Mouse (Mus musculus) cerebellum, postnatal 14 days (tissue): Measurements from ENCODE around the gene Mafg.
A peak's percentile ranks its signal among the peaks of the same experiment; 100 is the strongest.

ENCODE experiments used
- DNase-seq, 2 experiments: peaks; one replicate each; pipeline ENCODE4 v3.0.0; 2021; ENCODE audit warnings: mixed read lengths in 2 of 2

Gene Mafg

DNA sequence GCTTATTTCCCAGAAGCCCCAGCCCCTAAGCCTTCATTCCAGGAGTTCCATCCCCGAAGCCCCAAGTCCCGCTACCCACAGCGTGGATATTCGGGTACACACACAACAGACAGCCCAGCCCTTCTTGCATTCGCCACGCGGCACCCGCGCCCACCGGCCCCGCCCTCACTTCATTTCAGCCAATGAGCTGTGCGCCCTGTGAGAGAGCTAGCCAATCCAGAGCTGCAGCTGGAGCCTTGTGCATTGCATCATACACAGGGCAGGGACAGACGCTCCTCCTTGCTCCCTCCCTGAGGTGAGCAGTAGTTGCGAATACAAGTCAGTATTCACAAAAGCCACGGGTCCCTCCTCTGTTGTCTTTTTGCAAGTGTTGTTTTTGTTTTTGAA lies 10.2 kb upstream of the Mafg start, which contains the start of gene Pycr1:
Gene Pycr1, minus strand, starts transcription at position 169 of the 387 bp plus-strand sequence.
- DNase-seq = peak; percentile 95

DNA sequence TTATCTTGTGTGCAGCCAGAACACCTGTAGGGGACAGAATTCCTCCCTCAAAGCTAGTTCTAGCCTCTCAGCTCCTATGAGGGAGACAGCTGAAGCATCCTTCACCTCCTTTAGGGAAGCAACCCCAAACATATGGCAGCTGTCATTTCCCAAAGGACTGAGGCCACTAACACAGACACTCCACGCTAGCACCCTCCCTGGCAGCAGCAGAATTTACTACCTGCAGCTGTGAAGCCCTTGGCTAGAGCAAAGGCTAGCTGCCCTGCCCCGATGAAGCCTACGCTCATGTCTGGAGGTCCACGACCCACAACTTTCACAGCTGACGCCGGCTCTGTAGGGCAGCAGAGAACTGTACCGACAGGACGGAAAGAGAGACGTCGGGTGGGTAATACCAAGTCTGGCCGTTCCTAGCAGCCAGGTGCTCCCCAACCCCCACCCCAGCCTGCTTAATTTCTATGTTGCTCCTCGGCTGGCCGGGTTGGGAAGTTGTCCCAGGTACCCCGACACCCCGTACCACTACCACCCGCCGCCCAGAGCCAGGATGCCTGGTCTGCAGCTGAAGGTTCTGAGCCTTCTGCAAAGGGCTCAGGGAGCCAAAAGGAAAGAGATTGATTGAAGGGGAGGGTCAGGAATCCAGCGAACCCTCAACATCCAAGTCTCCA lies 9.7 kb upstream of the Mafg start:
- peak; percentile 44 to 45 for DNase-seq

DNA sequence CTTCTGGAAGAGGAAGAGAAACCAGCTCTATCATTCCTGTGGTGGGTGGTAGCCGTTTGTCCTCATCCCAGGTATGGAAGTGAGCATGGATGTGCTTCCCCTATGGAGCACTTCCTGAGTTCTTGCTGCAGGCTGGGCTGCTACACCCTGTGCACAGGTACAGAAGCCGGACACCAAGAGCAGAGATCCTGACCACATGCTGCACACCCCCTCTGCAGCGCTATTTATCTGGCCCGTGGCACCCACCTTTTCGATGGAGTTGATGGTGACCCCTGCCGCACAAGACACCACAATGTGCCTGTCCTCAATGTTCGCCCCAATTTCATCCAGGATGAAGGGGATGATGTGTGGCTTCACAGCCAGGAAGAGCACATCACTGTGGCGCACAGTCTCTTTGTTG lies 8.5 kb upstream of the Mafg start:
- DNase-seq = no peak

DNA sequence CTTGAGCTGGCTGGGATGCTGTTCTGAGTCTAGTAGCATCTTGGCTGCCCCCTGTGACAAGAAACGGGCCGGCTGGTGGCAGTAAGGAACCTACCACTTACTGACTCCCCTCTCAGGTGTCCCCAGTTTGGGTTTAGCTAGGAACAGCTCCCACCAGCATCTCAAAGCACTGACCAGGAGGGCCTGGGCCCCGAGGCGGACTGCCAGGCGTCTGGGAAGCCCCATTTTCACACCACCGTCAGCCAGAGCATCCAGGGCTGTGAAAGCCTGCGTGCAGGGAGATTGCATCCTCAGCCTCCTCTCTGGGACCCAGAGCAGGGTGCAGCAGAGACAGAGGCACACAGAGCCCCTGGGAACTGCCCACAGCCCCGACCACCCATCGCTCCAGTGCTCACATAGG lies 7.9 kb upstream of the Mafg start:
- no peak for DNase-seq

DNA sequence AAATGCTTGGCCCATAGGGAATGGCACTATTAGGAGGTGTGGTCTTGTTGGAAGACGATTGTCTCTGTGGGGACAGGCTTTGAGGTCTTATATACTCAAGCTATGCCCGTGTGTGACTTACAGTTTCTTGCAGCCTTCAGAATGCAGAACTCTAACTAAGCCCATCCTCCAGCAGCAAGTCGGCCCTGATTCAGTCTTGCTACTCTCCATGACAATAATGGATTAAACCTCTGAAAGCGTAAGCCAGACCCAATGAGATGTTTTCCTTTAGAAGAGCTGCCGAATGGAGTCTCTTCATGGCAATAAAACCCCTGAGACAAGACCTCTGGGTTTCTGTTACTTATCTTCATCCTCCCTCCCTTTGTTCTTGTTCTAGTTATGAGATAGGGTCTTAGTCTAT lies 1.4 kb upstream of the Mafg start:
- no peak for DNase-seq

DNA sequence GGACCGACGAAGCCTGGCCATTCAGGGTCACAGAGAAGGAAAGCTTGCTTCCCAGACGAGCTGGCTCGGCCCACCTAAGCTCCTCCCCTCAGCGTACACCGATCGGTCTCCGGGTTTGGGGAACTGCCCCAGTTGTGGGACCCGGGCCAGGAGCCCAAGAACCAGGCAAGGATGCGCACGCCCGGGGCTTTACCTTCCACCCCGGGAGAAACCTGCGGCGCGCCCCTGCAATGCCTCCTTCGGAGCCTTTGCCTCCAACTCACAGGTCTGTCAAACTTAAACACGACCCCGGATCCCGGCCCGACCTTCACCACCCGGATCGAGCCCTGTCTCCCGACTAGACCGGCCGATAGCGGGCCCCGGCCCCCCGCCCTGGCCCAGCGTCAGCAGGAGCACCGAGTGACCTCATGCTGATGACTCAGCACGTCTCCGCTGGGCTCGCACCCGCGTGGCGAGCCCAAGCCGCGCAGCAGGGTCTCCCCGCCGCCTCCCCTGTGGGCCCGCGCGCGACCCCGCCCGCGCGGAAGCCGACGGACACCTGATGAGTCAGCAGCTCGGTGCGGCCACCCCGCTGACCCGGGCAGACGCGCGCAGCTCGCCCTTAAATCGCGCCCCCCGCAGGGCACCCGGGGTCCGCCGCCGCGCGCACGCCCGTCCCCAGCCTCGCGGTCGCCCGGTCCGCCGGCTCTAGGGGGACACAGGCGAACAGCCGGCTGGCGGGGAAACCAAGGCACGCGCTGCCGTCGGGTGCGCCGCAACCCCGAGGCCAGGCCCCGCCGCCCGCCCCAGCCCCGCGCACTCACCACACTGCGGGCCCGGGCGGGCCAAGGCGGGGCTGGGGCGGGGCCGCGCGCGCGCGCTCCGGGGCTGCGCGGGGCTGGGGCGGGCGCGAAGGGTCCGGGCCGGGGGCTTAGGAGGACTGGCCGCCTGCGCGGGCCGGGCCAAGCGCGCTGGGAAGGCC lies 561 bp downstream of the Mafg start:
- peak; percentile 63 to 69 for DNase-seq

DNA sequence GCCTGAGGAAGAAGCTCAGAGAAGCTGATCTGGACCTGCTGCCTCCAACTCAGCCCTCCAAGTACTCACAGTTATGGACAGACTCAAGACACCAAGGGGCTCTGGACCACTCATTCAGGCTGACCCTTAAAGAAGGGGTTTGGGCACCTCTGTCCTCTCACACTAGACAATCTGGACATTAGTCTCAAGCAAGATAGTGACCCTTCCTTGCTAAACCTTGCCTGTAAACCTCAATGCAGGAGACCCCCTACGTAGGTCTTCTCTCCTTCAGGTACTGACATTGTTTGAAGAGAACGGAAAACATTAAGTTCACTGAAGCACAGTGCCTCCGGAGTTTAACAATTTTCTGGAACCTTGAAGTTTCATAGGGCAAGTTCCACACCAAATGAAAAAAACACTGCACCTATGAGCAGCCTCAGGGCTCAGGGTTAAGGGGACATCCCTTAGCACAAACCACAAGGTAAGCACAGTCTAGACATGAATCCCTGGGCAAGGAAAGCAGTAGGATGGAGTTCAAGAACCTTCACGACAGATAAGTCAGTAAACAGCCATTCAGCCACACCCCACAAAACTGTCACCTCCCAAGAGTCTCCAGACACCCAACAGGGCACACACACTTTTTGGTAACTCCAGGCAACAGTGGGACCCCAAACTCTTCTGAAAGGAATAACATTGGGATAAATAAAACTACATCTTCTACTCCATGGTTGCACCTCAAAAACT lies 1.5 kb downstream of the Mafg start:
- DNase-seq = no peak

DNA sequence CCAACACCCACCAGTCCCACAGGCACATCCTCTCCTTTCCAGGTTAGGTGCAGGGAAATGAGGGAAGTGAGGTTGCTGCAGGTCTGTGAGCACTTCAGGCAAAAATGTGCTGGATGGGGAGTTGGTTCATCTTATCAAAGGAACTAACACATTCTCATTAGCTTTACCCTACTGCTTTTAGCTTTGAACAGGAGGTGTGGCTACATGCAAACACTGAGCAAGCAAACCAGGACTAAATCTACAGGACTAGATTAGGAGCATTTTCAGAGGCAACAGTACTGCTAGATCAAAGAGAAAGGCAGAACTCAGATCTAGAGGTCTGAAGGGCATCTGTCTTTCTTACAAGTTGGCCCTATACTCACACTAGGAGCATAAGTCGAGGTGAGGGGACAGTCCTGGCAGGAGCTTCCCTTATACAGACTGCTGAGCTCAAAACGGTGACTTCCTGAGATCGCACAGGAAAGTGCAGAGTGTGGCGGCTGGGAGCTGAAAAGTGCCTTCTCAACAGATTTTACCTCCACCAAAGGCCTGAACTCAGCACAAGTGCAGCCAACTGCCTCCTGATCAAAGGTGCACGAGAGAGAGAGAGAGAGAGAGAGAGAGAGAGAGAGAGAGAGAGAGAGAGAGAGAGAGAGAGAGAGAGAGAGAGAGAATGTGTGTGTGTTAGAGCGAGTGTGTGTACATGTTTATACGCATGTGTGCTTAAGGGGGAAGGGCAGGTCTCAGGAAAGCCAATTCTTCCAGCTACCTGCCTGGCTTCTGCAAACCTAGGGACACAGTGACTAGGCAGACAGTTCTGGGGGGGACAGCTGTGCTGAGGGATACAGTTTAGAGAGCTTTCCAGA lies 2.3 kb downstream of the Mafg start:
- DNase-seq = no peak

DNA sequence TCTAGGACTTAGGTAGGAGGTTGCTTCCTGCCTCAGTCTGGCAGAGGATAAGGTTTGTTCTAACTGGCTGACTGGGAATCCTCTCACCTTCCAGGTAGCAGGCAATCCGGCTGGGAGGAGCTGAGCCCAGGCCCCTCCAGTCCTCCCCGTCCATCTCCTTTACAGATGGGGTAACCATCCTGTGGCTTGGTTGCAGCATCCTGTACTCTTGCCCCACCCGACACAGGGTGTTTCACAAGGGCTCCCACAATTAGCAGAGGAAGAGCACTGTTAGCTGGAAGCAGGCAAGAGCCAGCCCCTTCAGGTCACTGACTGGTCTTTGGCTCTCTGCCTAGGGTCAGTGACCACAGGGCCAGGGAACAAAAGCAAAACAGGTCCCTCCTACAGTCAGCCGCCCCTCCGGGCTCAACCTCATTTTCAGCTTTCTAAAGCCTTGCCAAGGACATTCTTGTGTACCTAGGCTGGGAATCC lies 3.0 kb downstream of the Mafg start:
- DNase-seq = no peak

DNA sequence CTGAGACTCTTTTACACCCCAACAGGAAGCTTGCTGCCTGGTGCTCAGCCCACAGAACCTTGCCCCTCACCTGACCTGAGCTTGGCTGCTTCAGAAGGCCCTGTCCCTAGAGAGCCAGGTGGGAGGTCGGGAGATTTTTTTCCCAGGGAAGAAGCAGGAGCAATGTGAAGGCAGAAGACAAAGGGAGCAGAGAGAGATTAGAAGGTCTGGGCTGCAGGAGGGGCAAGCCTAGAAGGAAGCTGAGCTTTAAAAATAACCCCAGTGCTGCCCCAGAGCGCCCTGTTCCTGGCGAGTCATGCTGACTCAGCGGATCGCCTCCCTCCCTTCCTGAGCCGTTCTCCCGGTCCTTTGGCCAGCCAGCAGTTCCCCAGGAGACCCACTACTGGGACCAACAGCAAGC lies 3.5 kb downstream of the Mafg start:
- no peak for DNase-seq

DNA sequence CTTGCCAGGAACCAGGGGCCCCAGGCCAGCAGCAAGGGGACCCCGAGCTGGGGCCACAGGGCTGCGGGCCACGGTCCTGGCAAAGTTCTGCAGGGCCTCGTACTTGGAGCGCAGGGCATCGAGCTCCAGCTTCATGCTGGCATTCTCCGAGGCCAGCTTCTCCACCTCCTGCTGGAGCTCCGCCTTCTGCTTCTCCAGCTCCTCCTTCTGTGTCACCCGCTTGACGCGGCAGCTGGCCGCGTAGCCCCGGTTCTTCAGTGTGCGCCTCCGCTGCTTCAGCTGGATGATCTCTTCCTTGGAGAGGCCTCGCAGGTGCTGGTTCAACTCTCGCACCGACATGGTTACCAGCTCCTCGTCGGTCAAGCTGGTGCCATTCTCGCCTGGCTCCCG lies 4.1 kb downstream of the Mafg start:
- DNase-seq = no peak

DNA sequence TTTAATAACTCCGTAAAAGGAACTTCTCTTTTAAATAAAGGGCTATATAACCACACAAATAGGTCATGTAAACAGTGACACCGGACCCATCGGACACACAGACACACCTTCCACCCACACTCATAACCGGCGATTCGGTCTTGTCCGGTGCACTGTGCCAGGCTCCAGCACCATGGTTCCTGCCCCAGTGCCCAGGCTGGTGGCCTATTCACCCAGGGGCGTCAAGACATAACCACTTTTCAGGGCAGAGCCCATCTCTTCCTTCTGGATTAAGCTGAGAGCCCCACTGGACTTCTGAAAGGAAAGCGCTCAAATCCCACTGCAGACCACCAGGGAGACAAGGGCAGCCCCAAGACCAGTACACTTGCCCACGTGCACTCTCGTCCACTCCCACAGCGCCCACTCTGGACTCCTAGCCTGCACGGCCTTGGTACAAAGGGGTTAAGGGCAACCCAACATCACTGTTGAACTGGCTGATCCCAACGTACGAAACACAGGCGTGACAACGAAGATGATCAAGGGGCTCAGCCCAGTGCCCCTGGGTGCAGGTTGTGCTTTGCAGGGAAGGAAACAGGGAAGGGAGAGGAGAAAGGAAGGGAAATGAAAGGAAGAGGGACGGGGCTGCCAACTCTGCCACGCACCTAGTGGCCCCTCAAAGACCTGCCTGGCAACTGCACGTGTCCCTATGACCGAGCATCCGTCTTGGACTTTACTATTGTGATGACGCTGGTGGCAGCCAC lies 4.6 kb downstream of the Mafg start:
- no peak for DNase-seq

DNA sequence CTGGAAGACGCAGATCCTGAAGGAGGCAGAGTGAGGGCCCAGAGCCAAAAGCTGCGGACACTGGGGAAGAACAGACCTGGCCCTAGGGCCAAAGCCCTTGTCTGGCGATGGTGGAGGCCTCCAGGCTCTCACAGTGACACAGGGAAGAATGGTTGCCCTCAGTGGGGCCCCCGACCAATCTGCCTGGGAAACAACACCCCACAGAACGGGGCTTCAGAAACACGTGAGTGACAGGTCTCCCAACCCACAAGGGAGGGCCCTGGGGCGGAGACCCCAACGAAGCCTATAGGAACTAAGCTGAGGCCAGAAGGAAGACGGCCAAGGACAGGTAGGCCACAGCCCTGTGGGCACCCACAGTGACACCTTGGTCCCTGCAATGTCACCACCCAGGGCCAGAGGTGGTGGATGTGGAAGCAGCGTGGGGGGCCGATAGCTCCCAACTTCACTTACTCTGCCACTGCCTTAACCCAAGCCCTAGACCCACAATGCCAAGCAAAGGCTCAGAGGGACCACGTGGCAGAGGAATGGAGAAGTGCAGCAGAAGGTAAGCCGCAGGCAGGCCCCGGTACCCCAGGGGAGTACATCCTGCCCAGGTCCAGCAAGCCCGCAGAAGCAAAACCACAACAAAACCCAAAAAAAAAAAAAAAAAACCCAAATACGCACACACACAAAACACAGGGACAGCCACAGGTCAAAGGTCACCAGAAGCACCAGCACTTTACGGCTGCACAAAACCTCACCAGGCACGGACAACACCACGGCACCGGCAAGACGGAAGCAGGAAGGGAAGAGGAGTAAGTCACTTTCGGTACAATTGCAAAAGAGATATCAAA lies 5.7 kb downstream of the Mafg start:
- no peak for DNase-seq

DNA sequence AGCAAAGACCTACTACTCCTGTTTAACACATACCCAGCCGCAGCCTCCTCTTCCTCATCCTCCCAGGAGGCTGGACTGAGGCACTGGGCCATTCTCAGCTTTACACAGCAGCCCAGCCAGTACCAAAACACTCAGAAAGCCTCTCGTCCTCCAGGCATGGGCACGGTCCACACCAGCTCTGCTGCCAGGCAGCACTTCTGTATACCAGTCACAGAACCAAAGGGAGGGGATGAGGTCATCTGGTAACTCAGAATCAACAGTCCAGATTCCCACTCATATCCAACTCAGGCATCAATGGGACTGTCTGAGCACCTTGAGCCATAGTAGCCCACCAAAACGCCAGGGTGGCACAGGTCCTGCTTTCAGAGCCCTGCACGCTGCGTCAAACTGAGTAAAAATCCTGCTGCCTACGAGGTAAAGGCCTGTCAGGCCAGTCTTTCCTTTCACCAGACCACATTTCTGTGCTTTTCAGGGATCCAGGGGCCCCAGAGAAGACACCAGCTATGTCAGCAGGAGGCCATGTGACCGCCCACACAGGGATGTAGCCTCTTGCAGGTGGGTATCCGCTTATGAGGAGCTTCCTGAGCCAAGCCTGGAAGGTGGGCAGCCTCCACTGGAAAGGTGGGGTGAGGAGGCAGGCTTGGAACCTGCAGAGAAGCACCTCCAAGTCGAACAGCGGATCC lies 6.5 kb downstream of the Mafg start:
- DNase-seq = no peak

DNA sequence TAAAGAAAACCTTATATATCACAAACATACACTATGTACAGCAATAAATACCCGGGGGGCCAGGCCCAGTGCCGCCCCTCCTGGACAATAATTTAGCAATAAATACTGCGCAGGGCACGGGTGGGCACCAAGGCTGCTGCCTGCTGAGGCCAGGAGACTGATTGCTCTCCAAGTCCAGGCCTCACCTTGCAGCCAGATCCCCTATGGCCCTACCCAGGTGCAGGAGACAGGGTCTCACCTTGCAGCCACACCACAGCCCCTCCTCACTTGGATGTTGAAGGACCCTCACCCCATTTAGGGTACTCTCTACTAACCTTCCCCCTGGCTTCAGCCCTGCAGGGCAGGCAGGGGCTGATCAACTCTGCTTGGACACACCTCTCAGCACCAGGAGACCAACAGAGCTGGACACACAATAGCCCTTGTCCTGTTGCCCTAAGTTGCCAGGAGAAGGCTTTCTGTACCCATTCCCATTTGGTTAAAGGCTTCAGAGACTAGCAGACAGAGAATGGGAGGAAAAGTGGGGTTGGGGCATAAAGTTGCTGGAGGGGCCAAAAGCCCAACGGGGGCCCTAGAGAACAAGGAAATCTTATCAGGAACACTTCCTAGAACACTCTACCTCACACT lies 8.1 kb downstream of the Mafg start, which contains the start of gene Sirt7:
Gene Sirt7, minus strand, starts transcription at position 89 of the 624 bp plus-strand sequence.
- DNase-seq = no peak

DNA sequence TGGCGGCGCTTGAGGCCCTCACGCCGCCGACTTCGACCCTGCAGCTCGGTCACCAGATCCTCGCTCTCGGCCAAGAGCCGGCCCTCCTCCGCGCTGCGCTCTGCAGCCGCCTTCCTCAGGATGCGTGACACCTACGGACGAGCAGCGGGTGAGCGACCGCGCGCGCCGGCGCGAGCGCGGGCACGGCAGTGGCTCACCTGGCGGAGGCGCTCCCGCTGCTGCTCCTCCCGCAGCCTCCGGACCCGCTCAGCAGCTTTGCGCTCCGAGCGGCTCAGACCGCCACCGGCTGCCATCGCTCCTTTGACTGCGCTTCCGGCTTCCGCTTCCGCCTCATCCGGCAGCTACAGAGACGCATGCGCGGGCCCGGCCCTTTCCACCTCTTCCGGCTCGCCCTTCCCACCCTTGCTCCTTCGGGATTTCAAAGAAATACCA lies 8.7 kb downstream of the Mafg start:
- DNase-seq = peak; percentile 89 to 90

DNA sequence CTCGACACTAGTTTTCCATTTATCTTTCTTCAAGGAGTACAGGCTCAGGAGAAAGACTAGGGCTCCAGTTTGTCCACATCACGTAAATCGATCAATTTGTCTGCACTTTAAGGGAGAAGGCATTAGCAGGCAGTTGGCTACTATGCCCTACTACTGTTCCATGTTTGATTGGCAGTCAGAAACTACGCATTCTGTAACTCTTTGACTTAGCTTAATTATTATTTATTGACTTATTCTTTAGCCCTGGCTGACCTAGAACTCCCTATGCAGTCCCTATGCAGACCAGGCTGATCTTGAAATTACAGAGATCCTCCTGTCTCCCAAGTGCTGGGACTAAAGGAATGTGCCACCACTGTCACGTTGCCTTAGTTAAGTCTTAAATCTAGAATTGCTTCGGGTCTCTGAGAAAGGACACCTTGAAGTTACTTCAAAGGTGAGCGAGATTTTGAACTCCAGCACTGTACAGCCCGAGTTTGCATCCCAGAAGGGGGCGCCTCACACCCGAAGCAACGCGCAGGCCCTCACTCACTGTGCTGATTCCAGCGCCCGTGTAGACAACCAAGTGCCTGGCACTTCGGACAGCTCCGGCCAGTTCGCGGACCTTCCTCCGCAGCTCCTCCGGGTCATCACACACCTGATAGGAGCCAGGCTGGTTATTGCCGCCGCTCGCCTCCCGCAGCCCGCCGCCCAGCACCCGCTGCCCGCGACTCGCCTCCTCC lies 9.3 kb downstream of the Mafg start:
- peak; percentile 69 to 77 for DNase-seq

DNA sequence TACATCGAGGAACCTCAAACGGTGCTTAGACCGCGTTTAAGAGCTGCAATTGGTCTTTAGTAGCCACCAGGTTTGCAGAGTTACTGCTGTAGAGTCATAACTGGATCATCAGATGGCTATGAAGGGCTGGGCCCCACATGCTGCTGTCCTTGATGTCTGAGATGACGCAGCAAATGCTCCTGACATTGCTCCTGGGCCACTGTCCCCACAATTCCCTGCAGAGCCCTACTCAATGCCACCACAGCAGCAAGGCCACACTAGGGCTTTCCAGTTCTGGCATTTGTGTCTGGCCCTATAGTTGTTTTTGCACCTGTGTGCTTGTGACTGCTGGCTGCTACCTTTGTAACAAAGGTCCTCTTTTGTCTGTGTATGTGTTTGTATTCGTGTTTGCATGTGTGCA lies 10.6 kb downstream of the Mafg start:
- no peak for DNase-seq

DNA sequence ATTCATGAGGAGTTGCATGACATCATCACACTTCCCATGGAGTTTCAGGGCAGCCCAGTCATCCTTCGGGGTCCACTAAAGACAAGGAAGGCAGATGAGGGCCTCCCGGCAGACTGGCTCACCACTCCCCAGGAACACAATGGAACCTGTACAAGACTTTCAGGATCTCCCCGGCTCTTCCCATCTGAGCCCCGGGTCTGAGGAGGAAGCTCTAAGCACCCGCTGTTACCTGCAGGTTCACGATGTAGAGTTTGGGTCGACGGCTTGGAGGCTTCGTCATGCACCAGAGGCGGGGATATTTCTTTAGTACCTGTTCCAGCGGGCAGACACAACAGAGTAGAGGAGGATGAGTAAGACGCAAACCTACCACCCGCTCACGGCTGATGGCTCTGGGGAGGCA lies 13.2 kb downstream of the Mafg start:
- no peak for DNase-seq
